Mouse (Mus musculus): ENCODE data around the gene Sh3bp4. TPM values are rescaled to one million over a fixed set of nuclear protein-coding genes. Genes with fewer than 3 reads are reported as not detected.

Gene Sh3bp4
- polyA plus RNA-seq, 1 experiment = 8.6 TPM

- H3K4me3 ChIP-seq (replicated peaks; ENCODE audit: insufficient read depth, low read depth, low read length) = no peak overlapping the region
- no peak for TF ChIP-seq POLR2A (IDR thresholded peaks at IDR 0.05; ENCODE audit: borderline replicate concordance, insufficient read depth, low read length)
- TF ChIP-seq CTCF (IDR thresholded peaks at IDR 0.05; ENCODE audit: borderline replicate concordance, insufficient read depth, low read depth, low read length) = no peak
- DNase-seq = no peak
- H3K27me3 ChIP-seq (ENCODE audit: control insufficient read depth, insufficient read depth, low read length) = no peaks in the 10 kb centered on the region
- no peaks in the 10 kb centered on the region for H3K4me1 ChIP-seq (ENCODE audit: control insufficient read depth, insufficient read depth, low read length)
- 78% methylated on average over 6 of the region's 6 CpGs for WGBS
- H3K27ac ChIP-seq (ENCODE audit: insufficient read depth, low read length) = no peak overlapping the region
Measured at GRCm38 (mm10) chr1:89153203-89153602, 83.0 kb downstream of the Sh3bp4 start.

GRCm38 (mm10) chr1:89163483-89163882 lies 93.3 kb downstream of the Sh3bp4 start:
- no peak overlapping the region for H3K27ac ChIP-seq (ENCODE audit: insufficient read depth, low read length)
- H3K27me3 ChIP-seq (ENCODE audit: control insufficient read depth, insufficient read depth, low read length) = no peaks in the 10 kb centered on the region
- WGBS = 91% methylated on average over 6 of the region's 6 CpGs
- no peak for DNase-seq
- no peak overlapping the region for H3K4me3 ChIP-seq (replicated peaks; ENCODE audit: insufficient read depth, low read depth, low read length)
- TF ChIP-seq CTCF (IDR thresholded peaks at IDR 0.05; ENCODE audit: borderline replicate concordance, insufficient read depth, low read depth, low read length) = no peak
- TF ChIP-seq POLR2A (IDR thresholded peaks at IDR 0.05; ENCODE audit: borderline replicate concordance, insufficient read depth, low read length) = no peak
- no peaks in the 10 kb centered on the region for H3K4me1 ChIP-seq (ENCODE audit: control insufficient read depth, insufficient read depth, low read length)

- H3K4me3 ChIP-seq (replicated peaks; ENCODE audit: insufficient read depth, low read depth, low read length) = no peak overlapping the region
- H3K27ac ChIP-seq (ENCODE audit: insufficient read depth, low read length) = no peak overlapping the region
- WGBS = 86% methylated on average over 5 of the region's 5 CpGs
- DNase-seq = no peak
- TF ChIP-seq POLR2A (IDR thresholded peaks at IDR 0.05; ENCODE audit: borderline replicate concordance, insufficient read depth, low read length) (no peak), CTCF (IDR thresholded peaks at IDR 0.05; ENCODE audit: borderline replicate concordance, insufficient read depth, low read depth, low read length) (no peak)
- H3K27me3 ChIP-seq (ENCODE audit: control insufficient read depth, insufficient read depth, low read length) = no peaks in the 10 kb centered on the region
- H3K4me1 ChIP-seq (ENCODE audit: control insufficient read depth, insufficient read depth, low read length) = no peaks in the 10 kb centered on the region
Measured at GRCm38 (mm10) chr1:89164281-89164680, 94.1 kb downstream of the Sh3bp4 start.

- Histone ChIP-seq H3K4me1 (ENCODE audit: control insufficient read depth, insufficient read depth, low read length) (no peaks in the 10 kb centered on the region), H3K27me3 (ENCODE audit: control insufficient read depth, insufficient read depth, low read length) (no peaks in the 10 kb centered on the region), H3K4me3 (replicated peaks; ENCODE audit: insufficient read depth, low read depth, low read length) (no peak overlapping the region), H3K27ac (ENCODE audit: insufficient read depth, low read length) (no peak overlapping the region)
- 83% methylated on average over 7 of the region's 7 CpGs for WGBS
- TF ChIP-seq POLR2A (IDR thresholded peaks at IDR 0.05; ENCODE audit: borderline replicate concordance, insufficient read depth, low read length) (no peak), CTCF (IDR thresholded peaks at IDR 0.05; ENCODE audit: borderline replicate concordance, insufficient read depth, low read depth, low read length) (no peak)
- no peak for DNase-seq
Measured at GRCm38 (mm10) chr1:89164685-89165084, 94.5 kb downstream of the Sh3bp4 start.

GRCm38 (mm10) chr1:89166814-89167249 lies 96.6 kb downstream of the Sh3bp4 start:
- Histone ChIP-seq H3K4me1 (ENCODE audit: control insufficient read depth, insufficient read depth, low read length) (no peaks in the 10 kb centered on the region), H3K4me3 (replicated peaks; ENCODE audit: insufficient read depth, low read depth, low read length) (no peak overlapping the region), H3K27ac (ENCODE audit: insufficient read depth, low read length) (no peak overlapping the region), H3K27me3 (ENCODE audit: control insufficient read depth, insufficient read depth, low read length) (no peaks in the 10 kb centered on the region)
- no peak for DNase-seq
- 82% methylated on average over 9 of the region's 9 CpGs for WGBS
- TF ChIP-seq CTCF (IDR thresholded peaks at IDR 0.05; ENCODE audit: borderline replicate concordance, insufficient read depth, low read depth, low read length) (no peak), POLR2A (IDR thresholded peaks at IDR 0.05; ENCODE audit: borderline replicate concordance, insufficient read depth, low read length) (no peak)

- no peak overlapping the region for H3K27ac ChIP-seq (ENCODE audit: insufficient read depth, low read length)
- TF ChIP-seq POLR2A (IDR thresholded peaks at IDR 0.05; ENCODE audit: borderline replicate concordance, insufficient read depth, low read length) (no peak), CTCF (IDR thresholded peaks at IDR 0.05; ENCODE audit: borderline replicate concordance, insufficient read depth, low read depth, low read length) (no peak)
- DNase-seq = no peak
- no peaks in the 10 kb centered on the region for H3K27me3 ChIP-seq (ENCODE audit: control insufficient read depth, insufficient read depth, low read length)
- no peaks in the 10 kb centered on the region for H3K4me1 ChIP-seq (ENCODE audit: control insufficient read depth, insufficient read depth, low read length)
- WGBS = 42% methylated on average over 8 of the region's 8 CpGs
- no peak overlapping the region for H3K4me3 ChIP-seq (replicated peaks; ENCODE audit: insufficient read depth, low read depth, low read length)
Measured at GRCm38 (mm10) chr1:89171275-89171767, 101.1 kb downstream of the Sh3bp4 start.

- DNase-seq = no peak
- H3K27me3 ChIP-seq (ENCODE audit: control insufficient read depth, insufficient read depth, low read length) = no peaks in the 10 kb centered on the region
- WGBS = 81% methylated on average over 7 of the region's 7 CpGs
- no peak overlapping the region for H3K4me3 ChIP-seq (replicated peaks; ENCODE audit: insufficient read depth, low read depth, low read length)
- no peak overlapping the region for H3K27ac ChIP-seq (ENCODE audit: insufficient read depth, low read length)
- H3K4me1 ChIP-seq (ENCODE audit: control insufficient read depth, insufficient read depth, low read length) = no peaks in the 10 kb centered on the region
- no peak for TF ChIP-seq POLR2A (IDR thresholded peaks at IDR 0.05; ENCODE audit: borderline replicate concordance, insufficient read depth, low read length)
- no peak for TF ChIP-seq CTCF (IDR thresholded peaks at IDR 0.05; ENCODE audit: borderline replicate concordance, insufficient read depth, low read depth, low read length)
Measured at GRCm38 (mm10) chr1:89174621-89175020, 104.4 kb downstream of the Sh3bp4 start.

- no peaks in the 10 kb centered on the region for H3K4me1 ChIP-seq (ENCODE audit: control insufficient read depth, insufficient read depth, low read length)
- no peak for DNase-seq
- 58% methylated on average over 2 of the region's 2 CpGs for WGBS
- TF ChIP-seq POLR2A (IDR thresholded peaks at IDR 0.05; ENCODE audit: borderline replicate concordance, insufficient read depth, low read length) (no peak), CTCF (IDR thresholded peaks at IDR 0.05; ENCODE audit: borderline replicate concordance, insufficient read depth, low read depth, low read length) (0 out of 2 replicates have a peak, but pooled peaks have one; percentile 11)
- no peak overlapping the region for H3K4me3 ChIP-seq (replicated peaks; ENCODE audit: insufficient read depth, low read depth, low read length)
- H3K27me3 ChIP-seq (ENCODE audit: control insufficient read depth, insufficient read depth, low read length) = no peaks in the 10 kb centered on the region
- no peak overlapping the region for H3K27ac ChIP-seq (ENCODE audit: insufficient read depth, low read length)
Measured at GRCm38 (mm10) chr1:89175355-89175754, 105.1 kb downstream of the Sh3bp4 start.
